Mouse (Mus musculus): ENCODE data around the gene St7.

Gene St7

GRCm38 (mm10) chr6:17816865-17817435, 124.2 kb downstream of the St7 start:
- DNase-seq (ENCODE audit: low read depth, low spot score), result no peak

- no peak for DNase-seq (ENCODE audit: low read depth, low spot score)
Observed at GRCm38 (mm10) chr6:17823614-17824013, 130.9 kb downstream of the St7 start.

- no peak for DNase-seq (ENCODE audit: low read depth, low spot score)
Observed at GRCm38 (mm10) chr6:17824735-17825134, 132.0 kb downstream of the St7 start.

- DNase-seq (ENCODE audit: low read depth, low spot score), result no peak
Observed at GRCm38 (mm10) chr6:17828382-17828781, 135.6 kb downstream of the St7 start.

- DNase-seq (ENCODE audit: low read depth, low spot score), result no peak
Observed at GRCm38 (mm10) chr6:17829981-17830380, 137.2 kb downstream of the St7 start.

GRCm38 (mm10) chr6:17834493-17834892, 141.8 kb downstream of the St7 start:
- DNase-seq (ENCODE audit: low read depth, low spot score), result no peak

- DNase-seq (ENCODE audit: low read depth, low spot score), result no peak
Observed at GRCm38 (mm10) chr6:17835693-17836092, 143.0 kb downstream of the St7 start.

- DNase-seq (ENCODE audit: low read depth, low spot score), result no peak
Observed at GRCm38 (mm10) chr6:17837676-17838075, 144.9 kb downstream of the St7 start.

- no peak for DNase-seq (ENCODE audit: low read depth, low spot score)
Observed at GRCm38 (mm10) chr6:17840431-17840830, 147.7 kb downstream of the St7 start.

- no peak for DNase-seq (ENCODE audit: low read depth, low spot score)
Observed at GRCm38 (mm10) chr6:17842759-17843158, 150.0 kb downstream of the St7 start.

- DNase-seq (ENCODE audit: low read depth, low spot score), result no peak
Observed at GRCm38 (mm10) chr6:17851316-17851715, 158.6 kb downstream of the St7 start.

- no peak for DNase-seq (ENCODE audit: low read depth, low spot score)
Observed at GRCm38 (mm10) chr6:17853587-17854274, 161.0 kb downstream of the St7 start.

GRCm38 (mm10) chr6:17855616-17856015, 162.9 kb downstream of the St7 start:
- DNase-seq (ENCODE audit: low read depth, low spot score), result no peak

GRCm38 (mm10) chr6:17859564-17859963, 166.8 kb downstream of the St7 start:
- DNase-seq (ENCODE audit: low read depth, low spot score), result peak; percentile 28

GRCm38 (mm10) chr6:17860463-17860862, 167.7 kb downstream of the St7 start:
- DNase-seq (ENCODE audit: low read depth, low spot score), result peak; percentile 65

GRCm38 (mm10) chr6:17867796-17868195, 175.1 kb downstream of the St7 start:
- no peak for DNase-seq (ENCODE audit: low read depth, low spot score)

- no peak for DNase-seq (ENCODE audit: low read depth, low spot score)
Observed at GRCm38 (mm10) chr6:17871831-17872372, 179.2 kb downstream of the St7 start.

GRCm38 (mm10) chr6:17875606-17876005, 182.9 kb downstream of the St7 start:
- DNase-seq (ENCODE audit: low read depth, low spot score), result peak; percentile 18

GRCm38 (mm10) chr6:17876023-17876613, 183.4 kb downstream of the St7 start:
- DNase-seq (ENCODE audit: low read depth, low spot score), result peak; percentile 65

GRCm38 (mm10) chr6:17876670-17877179, 184.0 kb downstream of the St7 start:
- DNase-seq (ENCODE audit: low read depth, low spot score), result no peak

- DNase-seq (ENCODE audit: low read depth, low spot score), result no peak
Observed at GRCm38 (mm10) chr6:17882943-17883342, 190.2 kb downstream of the St7 start.

GRCm38 (mm10) chr6:17887765-17888164, 195.0 kb downstream of the St7 start:
- no peak for DNase-seq (ENCODE audit: low read depth, low spot score)

GRCm38 (mm10) chr6:17895562-17895961, 202.8 kb downstream of the St7 start:
- no peak for DNase-seq (ENCODE audit: low read depth, low spot score)
